Mouse (Mus musculus) small intestine, adult 2 months (tissue): ENCODE measurements around the gene Olfr1445.

Source experiments
- CTCF ChIP-seq: fragments of 200-500 bp; IDR thresholded peaks from 2 replicates; pipeline ENCODE4 v1.5.1; 2012; ENCODE audit warnings: low read depth, mild to moderate bottlenecking, control low read depth, inconsistent platforms, low read length, moderate library complexity, mixed read lengths; ENCODE audit not compliant: insufficient replicate concordance, insufficient read length; ENCODE audit errors: extremely low read depth
- POLR2A ChIP-seq: fragments of 200-500 bp; IDR thresholded peaks from 2 replicates; pipeline ENCODE4 v1.6.1; 2012; ENCODE audit warnings: low read depth, mild to moderate bottlenecking, control low read depth, inconsistent platforms, low read length, moderate library complexity

- TF ChIP-seq CTCF (no peak), POLR2A (no peak)
Observed at GRCm38 (mm10) chr19:12838507-12838906, 45.1 kb upstream of the Olfr1445 start.
